In the genomic region with DNA sequence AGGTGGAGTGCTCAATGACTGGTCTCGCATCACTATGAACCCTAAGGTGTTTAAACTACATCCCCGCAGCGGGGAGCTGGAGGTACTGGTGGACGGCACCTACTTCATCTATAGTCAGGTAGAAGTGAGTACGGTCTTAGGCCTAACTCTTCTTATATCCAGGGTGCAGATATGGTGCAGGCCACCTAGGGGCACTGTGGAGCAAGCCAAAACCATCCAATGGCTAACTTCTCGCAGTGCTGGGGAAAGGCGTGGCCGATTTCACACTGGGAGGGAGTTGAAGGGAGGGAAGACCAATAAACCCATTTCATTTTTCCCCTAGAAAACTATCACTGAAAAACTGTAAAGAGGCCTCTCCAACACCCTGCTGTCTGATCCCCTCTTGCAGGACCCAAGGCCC, we compare ENCODE assay signal across 9 mouse cellular contexts. TPM values are rescaled to one million over a fixed set of nuclear protein-coding genes. Genes with fewer than 3 reads are reported as not detected.
A peak's percentile ranks its signal among the peaks of the same experiment; 100 is the strongest.
DNase-seq lines count a peak whose midpoint lies in the region; ATAC-seq and TF ChIP-seq lines count a peak whose summit lies in the region.
"Had no signal": no experiment of that assay in that cellular context is flagged by ENCODE, and none has a peak within 500 bp of the region (broad histone marks: within the 10 kb centered on the region; RNA-seq: fewer than 3 reads in every experiment).

No protein-coding gene starts in this region.

- peak; percentile 49 for TF ChIP-seq CTCF in left cerebral cortex, adult 2 months (IDR thresholded peaks at IDR 0.05)

- H3K27ac ChIP-seq in left cerebral cortex, adult 2 months: no peak overlapping the region

- intact Hi-C loops in left cerebral cortex, adult 2 months (cut with DNase I): loop anchor here (5.0 kb wide), 2 partner anchors 82 to 588 kb away; no protein-coding TSS in a partner anchor
- intact Hi-C loops in left cerebral cortex, postnatal 10 days (cut with DNase I): loop anchor here (10.0 kb wide), 1 partner anchor 1260 kb away; a partner anchor contains a TSS

- no peak overlapping the region for H3K4me3 ChIP-seq in left cerebral cortex, adult 2 months

- peak; percentile 57; the same call in 1 of the 2 replicates for ATAC-seq in megakaryocyte, adult 5-6 weeks (ENCODE audit: poor library complexity, severe bottlenecking)

- DNase-seq in left cerebral cortex, adult 2 months (ENCODE audit: extremely low spot score in 1 of 2, low spot score in 2 of 2): no peak
- DNase-seq in left cerebral cortex, adult 8-10 months (ENCODE audit: low spot score in 2 of 2): no peak
- DNase-seq in adipocyte (ENCODE audit: low spot score): peak; percentile 59
- DNase-seq in embryo, embryonic 11 days: peak; percentile 2
- no peak for DNase-seq in left cerebral cortex, postnatal 10 days (ENCODE audit: extremely low spot score in 1 of 2, low spot score in 2 of 2)
- DNase-seq in thymus, postnatal 25 days: no peak
- DNase-seq: cerebellum, postnatal 36 days had no signal

RNA-seq across cellular contexts. Expression of a gene that starts 33.8 kb away (rescaled TPM):
- not detected for total RNA-seq in left cerebral cortex, adult 2 months (2021)
- not detected for total RNA-seq in left cerebral cortex, adult 8-10 months (2022)
- not detected in 2 replicates for total RNA-seq in megakaryocyte, adult 5-6 weeks (2015)
- not detected in 2 replicates for total RNA-seq in megakaryocyte, adult 5-6 weeks (2017)
- total RNA-seq in left cerebral cortex, postnatal 10 days (2021): not detected
- total RNA-seq: heart, postnatal 36 days had no signal

RNA-seq across cellular contexts. Expression of a gene that starts 47.5 kb away (rescaled TPM):
- total RNA-seq in left cerebral cortex, adult 2 months (2021): not detected
- total RNA-seq in left cerebral cortex, adult 8-10 months (2022): under 1 TPM in 1 of 4 experiments, not detected in 3; 0.44 TPM
- total RNA-seq in megakaryocyte, adult 5-6 weeks (2015): 0.45 TPM in 1 of 2 replicates, not detected in the other
- 0.16 and 0.70 TPM in 2 replicates for total RNA-seq in megakaryocyte, adult 5-6 weeks (2017)
- total RNA-seq in left cerebral cortex, postnatal 10 days (2021): not detected

Comparison
In these comparisons a context has a peak if more than half of its experiments do, and no peak if none do; other contexts are left out.
1. DNase-seq: peak in adipocyte (single experiment) and embryo, embryonic 11 days (single experiment); none in left cerebral cortex, adult 2 months (0 of 2), left cerebral cortex, adult 8-10 months (0 of 2), left cerebral cortex, postnatal 10 days (0 of 2) and thymus, postnatal 25 days (single experiment).